Mouse (Mus musculus): Measurements from ENCODE around the gene Hic1.

Hic1 gene

DNA sequence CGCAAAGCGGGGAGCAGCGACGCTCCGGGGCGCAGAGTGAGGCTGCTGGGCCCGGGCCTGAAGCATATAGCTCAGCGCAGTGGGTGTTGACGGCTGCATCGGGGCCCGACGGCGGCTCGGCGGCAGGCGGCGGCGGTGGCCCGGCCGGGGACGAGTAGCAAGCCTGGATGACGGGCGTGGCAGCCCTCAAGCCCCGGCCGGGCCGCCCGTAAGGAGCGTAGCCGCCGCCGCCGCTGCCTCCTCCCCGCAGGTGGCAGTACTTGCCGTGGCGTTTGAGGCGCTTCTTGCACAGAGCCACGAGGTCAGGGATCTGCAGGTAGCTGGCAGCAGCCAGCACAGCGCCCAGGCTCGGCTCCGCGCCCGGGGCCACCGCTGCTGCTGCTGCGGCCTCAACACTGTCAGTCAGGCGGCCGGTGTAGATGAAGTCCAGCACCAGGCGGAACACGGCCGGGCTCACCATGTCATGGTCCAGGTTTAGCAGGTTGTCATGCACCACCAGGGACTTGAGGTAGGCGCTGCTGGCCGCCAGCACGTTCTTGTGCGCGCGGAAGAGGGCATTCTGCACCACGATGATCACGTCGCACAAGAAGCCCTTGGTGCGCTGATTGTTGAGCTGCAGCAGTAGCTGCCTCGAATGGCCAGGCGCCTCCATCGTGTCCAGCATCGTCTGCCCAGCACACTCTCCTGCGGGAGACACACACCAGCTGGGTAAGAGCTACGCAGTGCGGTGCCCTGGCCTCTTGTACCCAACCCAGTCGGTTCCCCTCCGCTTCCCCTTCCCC lies 2.3 kb downstream of the Hic1 start:
- peak; percentile 50 to 55 for DNase-seq

DNA sequence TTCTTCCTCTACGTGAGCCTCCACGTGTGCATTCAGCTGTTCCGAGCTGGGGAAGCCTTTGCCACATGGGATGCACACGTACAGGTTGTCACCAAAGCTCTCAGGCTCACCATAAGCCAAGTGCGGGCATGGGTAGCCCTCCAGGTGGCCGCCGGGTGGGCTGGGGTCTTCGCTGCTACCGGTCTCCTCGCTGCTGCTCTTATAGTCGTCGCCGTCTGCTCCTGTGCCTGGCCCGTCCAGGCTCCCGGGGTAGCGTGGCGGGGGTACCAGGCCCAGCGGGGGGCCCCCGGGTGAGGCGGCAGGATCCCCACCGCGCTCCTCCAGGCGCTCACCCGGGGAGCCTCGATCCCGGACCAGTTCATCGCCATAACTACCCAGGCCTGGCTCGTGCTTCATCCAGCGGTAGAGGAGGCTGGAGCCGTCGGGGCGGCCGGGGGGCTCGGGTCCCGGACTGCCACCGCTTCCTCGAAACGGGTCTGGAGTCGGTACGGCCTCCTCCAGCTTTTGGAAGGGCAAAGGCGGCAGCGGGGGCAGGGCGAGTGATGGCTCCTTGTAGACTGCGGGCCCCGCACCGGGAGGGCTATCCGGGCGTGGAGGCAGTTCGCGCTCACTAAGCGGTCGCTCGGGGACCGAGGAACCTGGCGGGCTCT lies 3.0 kb downstream of the Hic1 start:
- DNase-seq = peak in 1 of 2 experiments; percentile 44

DNA sequence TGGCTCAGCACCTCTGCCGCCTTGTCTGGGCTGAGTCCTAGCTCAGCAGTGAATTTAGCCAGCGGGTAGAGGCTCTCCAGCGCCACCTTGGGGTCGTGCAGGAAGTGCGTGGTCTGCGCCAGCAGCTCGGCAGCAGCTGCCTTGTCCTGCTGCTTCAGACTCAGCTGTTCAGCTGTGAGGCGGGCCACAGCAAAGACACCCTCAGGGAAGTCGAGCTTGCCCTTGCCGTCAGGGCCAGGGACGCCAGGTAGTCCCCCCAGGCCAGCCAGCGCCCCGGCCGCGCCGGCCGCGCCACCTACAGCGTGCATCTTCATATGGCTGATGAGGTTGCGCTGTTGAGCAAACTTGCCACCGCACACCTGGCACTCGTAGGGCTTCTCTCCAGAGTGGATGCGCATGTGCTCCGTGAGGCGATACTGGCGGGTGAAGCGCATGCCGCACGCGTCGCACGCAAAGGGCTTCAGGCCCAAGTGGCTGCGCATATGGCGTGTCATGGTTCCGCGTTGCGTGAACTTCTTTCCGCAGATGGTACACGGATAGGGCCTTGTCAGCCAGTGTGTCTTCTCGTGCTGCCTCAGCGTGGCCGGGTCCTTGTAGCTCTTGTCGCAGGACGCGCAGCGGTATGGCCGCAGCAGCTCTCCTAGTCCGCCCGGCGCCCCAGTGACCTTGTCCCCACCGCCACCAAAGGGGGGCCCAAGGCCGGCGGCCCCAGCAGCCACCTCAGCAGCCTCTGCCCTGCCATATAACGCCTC lies 3.7 kb downstream of the Hic1 start:
- DNase-seq = peak; percentile 73 to 78

DNA sequence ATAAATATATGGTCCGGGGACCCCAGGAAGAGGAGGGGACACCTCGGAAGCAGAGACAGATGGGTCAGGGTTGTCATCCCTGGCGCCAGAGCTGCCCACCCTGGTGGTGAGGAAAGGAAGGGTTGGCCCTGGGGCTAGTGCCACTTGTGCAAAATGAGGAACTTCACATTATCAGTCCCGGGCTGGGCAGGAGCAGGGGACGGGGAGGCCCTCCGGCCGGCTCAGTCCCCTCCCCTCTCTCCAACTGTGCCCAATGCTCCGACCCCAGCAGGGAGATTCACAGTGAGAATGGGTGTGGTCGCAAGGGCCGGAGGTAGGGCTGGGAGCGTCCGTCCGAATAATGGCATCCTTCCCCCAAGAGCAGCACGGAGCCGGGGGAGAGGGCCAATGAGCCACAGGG lies 4.6 kb downstream of the Hic1 start:
- DNase-seq = no peak

DNA sequence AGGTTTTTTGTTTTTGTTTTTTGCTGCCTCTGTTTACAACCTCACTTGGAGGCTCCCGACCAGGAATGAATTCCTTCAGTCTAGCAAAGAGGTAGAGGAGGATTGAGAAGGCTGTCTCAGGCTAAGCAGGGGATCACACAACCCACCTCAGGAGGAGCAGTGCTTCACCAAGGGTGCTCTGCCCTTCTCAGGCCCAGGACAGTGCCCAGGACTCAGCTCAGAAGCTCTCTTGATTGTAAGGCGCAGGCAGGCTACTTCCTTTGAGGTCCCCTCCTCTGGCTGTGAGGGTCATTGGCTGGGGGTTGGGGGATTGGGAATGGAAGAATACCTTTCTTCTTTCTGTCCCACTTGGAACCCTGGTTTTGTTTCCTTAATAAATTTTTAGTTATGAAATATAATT lies 5.3 kb downstream of the Hic1 start:
- DNase-seq = no peak

DNA sequence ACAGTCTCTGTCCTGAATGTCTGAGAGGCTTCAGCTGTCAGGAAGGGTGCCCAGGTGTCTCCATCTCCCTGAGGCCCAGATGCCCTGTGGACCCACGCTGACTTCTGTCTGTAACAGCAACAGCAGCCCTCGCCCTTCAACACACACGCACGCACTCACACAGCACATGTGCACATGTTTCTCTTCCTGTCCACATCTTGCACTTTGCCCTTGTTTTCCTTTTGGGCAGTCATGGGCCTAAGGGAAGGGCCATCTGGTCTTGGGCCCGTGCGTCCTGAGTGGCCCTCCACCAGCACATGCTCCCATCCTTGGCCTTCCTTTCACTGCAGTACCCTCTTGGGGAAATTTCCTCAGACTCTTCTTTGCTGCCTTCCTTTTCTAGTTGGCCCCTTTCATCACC lies 5.9 kb downstream of the Hic1 start:
- no peak for DNase-seq

DNA sequence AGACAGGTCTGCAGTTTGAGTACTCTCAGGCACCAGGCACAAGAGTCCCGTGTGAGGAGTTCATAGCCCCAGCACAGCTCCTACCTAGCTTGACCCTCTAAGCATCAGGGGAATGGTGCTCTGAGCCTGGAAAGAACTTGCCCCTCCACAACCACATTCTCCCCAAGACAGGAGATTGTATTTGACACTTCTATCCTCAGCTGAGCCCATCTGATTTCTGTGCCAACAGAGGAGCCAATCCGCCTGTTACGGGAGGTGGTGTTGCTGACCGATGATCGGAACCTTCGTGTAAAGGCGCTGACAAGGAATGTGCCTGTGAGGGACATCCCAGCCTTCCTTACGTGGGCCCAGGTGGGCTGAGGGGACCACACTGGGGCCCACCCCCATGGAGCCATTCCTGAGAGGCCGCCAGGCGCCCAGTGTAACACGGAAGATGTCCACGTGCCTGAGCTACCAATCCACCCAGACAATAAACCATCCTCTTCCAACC lies 6.7 kb downstream of the Hic1 start:
- DNase-seq = no peak

DNA sequence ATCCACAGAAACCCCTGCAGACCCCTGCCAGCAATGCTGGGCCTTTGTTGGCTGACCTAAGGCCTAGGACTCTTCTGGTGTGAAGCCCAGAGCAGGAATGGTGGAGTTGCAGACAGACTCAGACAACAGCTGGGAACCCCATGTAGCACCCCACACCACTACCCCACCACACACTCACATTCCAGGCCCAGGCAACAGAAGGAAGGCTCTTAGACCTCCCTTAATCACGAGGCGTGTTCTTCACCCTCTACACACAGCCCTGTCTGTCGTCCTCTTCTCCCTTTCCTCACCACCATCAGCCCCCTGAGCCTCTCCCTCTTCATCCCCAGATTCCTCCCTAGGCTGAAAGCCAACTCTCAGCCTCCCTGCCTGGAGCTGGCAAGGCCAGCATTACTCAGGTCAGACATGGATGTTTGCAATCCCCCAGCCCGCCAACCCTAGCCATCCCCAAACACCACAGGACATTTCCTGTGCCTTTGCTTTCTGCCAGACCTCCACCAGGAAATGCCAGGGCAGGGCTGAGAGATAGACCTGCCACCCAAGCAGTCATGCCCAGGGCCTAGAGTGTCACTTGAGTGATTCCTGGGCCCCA lies 7.8 kb downstream of the Hic1 start:
- peak in 1 of 2 experiments; percentile 53 for DNase-seq

DNA sequence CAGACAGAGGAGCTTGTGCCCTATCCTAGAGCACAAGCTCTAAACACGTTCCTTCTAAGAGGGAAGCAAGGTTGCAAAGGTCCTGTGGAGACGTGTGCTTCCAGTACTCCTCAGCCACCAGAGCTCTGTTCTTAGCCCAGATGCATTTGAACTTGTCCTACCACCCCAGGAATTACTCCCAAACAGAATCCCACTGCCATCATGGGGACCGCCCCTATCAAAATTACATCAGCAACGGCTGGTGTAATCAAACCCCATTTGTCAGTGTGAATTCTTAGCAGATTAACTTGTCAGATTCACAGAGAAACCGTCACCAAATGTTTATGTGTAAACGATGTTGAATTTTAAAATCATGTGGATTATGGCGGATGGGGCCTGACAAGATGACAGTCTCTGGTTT lies 8.4 kb downstream of the Hic1 start:
- no peak for DNase-seq

DNA sequence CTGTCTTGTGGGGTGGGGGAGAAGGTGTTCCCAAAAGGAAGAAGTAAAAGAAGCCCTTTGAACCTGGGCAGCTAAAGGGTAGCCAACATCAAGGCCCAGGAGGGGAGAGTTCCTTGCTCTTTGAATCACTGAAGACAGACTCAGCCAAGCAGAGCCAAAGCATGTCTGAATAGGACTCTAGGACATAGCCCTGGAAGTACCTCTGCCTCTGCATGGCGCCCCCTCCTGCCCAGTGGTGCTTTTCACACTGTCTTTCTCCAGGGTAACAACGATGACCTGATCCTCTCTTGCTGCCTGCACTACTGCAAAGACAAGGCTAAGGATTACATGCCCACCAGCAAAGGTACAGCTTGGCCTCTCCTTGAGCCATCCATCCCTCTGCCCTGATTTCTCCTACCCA lies 9.8 kb downstream of the Hic1 start:
- DNase-seq = no peak

DNA sequence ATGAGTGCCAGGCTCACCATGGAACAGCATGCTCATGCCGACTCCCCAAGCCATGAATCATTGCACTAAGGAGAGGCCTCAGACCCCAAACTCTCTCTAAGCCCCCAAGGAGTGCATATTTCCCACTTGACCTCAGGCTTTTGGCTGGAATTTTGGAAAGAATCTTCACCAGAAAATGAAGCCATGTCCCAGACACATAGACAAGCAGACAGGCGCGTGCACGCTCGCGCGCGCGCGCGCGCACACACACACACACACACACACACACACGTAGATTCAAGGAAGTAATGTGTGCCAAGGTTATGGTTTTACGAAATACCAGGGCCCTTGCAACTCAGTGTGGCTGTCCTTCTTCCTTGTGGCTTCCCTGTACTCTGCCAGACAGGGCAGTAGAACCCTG lies 10.9 kb downstream of the Hic1 start:
- peak in 1 of 2 experiments; percentile 5 for DNase-seq

DNA sequence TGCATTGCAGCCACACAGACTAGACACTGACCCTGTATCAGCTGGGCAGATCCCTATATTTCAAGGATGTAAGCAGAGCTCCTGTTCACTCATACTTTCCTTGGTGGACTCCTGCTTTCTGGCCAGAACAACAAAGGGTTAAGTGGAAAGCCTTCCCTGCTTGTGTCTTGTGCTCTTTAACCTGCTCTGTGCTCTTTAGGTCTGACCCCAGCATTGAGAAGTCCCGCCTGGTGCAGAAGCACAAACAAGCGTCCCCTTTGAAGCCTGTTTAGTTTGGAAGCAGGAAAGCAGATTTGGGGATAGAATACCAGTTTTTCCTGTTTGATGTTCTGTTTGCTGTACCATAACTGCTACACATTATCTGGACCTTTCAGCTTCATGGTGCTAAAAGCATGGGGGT lies 11.4 kb downstream of the Hic1 start:
- DNase-seq = peak in 1 of 2 experiments; percentile 9

DNA sequence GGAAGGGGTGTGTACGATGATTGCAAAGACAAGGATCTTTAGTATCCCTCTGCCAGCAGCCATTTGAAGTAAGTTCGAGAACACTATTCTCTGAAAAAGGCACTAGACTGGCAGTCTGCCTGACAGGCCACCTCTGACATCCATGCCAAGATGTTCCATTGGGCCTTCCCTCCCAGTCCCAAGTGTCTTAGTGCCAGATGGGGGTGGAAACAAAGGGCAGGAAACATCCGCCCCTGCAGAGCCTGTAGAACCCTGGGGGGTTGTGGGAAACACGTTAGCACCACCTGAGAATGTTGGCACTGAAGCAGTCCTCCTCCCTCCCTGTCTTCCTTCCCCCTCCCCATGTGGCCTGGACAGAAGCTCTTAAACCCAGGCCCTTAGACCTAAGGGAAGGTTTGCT lies 12.3 kb downstream of the Hic1 start:
- DNase-seq = peak in 1 of 2 experiments; percentile 42

DNA sequence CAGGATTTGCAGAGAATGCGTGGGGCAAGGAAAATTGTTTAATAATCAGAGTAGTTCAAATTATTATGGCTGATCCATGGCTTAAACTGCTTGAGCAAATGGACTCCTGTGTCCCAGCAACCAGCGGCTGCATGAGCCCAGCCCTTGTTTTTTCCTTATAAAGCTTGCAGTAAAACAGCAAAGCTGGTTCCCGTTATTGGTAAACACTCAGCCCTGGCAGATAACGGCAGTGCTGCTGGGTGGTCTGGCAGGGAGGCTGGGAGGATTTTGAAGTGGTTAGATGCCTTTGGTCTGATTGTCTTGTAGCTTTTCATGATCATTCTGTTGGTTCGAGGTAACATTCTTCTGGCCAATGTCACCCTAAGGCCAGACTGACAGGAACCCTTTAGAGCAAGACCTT lies 12.9 kb downstream of the Hic1 start:
- no peak for DNase-seq

DNA sequence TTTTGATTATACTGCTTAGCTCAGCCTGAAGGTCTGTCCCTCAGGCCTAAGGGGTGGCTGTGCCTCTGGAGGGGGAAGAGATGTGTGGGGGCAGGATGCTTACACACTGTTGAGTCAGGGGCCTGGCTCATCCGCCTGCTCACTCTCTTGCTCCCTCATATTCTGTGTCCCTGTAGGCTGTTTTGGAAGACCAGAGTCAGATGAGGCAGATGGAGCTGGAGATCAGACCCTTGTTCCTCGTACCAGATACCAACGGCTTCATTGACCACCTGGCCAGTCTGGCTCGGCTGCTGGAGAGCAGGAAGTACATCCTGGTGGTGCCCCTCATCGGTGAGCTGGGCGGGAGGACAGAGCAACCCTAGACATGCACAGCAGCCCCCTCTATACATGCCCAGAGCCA lies 13.3 kb downstream of the Hic1 start:
- peak in 1 of 2 experiments; percentile 40 for DNase-seq

DNA sequence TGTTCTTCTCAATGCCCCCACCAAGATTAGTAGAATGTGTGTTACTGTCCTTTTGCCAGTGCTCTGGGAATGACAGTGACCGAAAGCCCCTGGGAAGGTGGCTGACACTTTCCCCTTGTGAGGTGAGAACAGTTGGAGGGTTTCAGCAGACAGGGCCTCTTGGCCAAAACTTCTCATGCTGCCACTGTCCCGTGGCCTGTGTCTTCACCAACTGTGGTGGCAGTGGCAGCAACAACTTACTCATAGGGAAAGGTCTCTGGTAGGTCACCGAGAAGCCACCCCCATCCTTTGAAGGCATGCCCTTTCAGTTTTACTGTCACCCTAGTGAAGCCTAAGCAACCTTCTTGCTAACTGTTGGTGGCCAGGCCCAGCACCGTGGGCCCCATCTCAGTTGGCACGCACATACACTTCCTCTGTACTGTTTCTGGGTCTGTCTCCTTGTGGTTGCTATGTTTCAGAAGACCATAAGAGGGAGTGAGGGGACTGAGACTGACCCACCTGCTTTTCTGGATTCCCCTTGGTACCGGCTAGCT lies 15.2 kb downstream of the Hic1 start:
- DNase-seq = no peak

DNA sequence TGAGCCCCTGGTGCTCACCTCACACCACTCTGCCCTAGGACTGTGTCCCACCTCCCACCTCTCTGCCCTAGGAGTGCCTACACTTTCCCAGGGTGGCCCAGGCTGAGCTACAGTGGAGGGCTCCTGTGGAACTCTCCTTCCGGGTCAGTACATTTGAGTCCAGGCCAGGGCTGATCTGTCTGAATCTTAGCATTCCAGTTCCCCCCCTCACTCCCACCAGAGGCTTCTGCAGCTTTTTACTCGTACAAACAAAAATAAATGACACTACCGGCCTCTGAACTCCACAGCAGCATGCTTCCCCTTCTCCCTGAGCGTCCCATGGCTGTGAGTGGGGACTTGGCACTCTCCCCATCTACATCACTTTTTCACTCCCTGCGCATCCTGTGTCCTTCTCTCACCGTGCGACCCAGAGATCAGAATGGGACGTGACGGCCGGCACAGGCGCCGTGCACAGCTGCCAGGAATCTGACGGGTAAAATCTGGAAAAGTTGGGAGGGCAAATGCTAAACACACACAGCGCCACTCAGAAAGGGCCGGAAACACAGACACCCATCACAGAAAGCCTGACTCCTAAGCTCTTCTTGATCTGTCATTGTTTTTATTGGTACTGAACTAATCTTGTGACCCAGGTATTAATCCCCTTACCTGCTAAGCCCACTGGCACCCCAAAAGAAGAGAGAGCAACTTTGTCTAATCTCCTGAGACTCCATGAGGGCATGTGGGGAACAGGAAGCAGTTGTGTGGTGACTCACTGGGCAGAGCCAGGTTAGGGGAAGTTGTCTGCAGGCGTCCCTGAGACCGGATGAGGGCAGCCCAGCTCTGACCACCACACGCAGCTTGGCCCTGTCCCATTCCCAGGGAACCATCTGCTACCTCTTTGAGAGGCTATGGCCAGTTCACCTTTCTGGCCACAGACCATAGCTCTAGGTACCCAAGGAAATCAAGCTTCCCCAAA lies 16.4 kb downstream of the Hic1 start:
- peak; percentile 83 to 85 for DNase-seq

DNA sequence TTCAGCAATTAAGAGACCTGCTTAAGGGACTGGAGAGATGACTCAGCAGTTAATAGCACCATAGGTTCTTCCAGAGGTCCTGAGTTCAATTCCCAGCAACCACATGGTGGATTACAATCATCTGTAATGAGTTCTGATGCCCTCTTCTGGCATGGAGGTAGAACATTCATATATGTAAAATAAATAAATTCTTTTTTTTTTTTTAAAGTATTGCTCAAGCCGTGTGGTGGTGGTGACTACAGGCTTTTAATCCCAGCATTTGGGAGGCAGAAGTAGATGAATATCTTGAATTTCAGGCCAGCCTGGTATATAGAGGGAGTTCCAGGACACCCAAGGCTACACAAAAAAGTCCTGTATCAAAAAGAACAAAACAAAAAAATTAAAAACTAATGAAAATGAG lies 19.0 kb downstream of the Hic1 start:
- no peak for DNase-seq

DNA sequence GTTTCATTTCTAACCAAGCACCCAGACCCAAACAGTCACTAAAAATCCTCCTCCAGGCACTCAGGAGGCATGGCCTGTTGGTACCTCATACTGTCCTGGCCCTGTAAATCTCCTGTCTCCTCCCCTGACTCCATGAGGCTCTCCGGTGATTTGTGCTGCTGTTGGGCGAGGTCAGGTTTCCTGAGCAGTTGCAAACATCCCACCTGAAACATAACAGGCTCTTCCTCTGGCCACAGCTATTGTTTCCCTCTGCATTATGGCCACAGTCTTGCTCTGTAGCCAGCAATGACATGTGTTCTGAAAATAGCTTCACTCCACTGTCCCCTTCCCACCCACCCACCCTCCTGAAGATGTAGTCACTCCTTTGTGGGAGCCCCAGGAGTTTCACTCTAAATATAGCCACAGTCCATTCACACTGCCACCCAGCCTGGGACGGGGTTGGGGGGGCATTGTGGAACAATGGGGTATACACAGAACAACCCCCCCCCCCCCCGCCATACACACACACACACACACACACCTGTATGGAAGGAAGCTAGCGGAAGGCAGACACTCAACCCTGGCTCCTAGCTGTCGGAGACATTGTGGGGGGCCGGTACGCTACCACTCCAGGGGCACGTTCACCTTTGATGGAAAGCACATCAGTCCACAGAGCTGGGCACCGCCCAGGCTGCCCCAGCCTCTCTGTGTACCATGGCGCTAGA lies 20.8 kb downstream of the Hic1 start:
- DNase-seq = peak in 1 of 2 experiments; percentile 7

DNA sequence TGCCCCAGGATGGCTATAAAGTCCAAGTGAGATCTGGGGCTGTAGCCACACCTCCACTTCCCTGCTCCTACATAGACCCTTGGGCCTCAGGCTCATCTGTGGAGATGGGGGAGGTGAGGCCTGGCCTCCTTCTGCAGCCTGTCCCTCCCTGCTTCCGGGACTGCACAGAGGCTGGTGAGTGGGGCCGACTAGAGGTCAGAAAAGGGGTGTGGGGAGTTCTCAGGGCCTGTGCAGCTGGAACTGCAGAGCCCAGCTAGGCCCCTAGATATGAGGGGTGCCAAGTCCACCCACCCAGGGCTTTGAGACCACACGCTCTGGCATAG lies 21.5 kb downstream of the Hic1 start:
- peak in 1 of 2 experiments; percentile 7 for DNase-seq

Data from cerebellum, postnatal 25 days (tissue).